Mouse (Mus musculus) bone marrow, adult 2 months (tissue): Measurements from ENCODE around the gene Cdhr1.

Experiments used
- CTCF ChIP-seq: fragments of 200-500 bp; IDR thresholded peaks from 2 replicates; pipeline ENCODE4 v1.5.1; 2011; ENCODE audit warnings: low read length, control low read depth; ENCODE audit not compliant: control insufficient read depth, insufficient read depth
- POLR2A ChIP-seq: fragments of 200-500 bp; IDR thresholded peaks from 2 replicates; pipeline ENCODE4 v1.6.1; 2011; ENCODE audit warnings: low read depth, mild to moderate bottlenecking, control low read depth, low read length, borderline replicate concordance; ENCODE audit not compliant: control insufficient read depth

GRCm38 (mm10) chr14:37094436-37094835 is 3.7 kb downstream of the Cdhr1 start:
- TF ChIP-seq CTCF: no peak
- no peak for TF ChIP-seq POLR2A
